Mouse (Mus musculus): Measurements from ENCODE around the gene Il12rb1.
"Not testable (repeated sequence)": the region's sequence is repeated elsewhere in the genome, so short reads cannot be mapped to it uniquely, and the experiment has no call there.

The Il12rb1 gene

GRCm38 (mm10) chr8:70800648-70801047, 7.6 kb upstream of the Il12rb1 start:
- DNase-seq (ENCODE audit: low read depth, low spot score): no peak

- no peak for DNase-seq (ENCODE audit: low read depth, low spot score)
Observed at GRCm38 (mm10) chr8:70801156-70801555, 7.1 kb upstream of the Il12rb1 start.

GRCm38 (mm10) chr8:70801830-70802229, 6.4 kb upstream of the Il12rb1 start:
- DNase-seq (ENCODE audit: low read depth, low spot score): no peak

GRCm38 (mm10) chr8:70802786-70803510, 5.3 kb upstream of the Il12rb1 start:
- DNase-seq (ENCODE audit: low read depth, low spot score): no peak

GRCm38 (mm10) chr8:70803761-70804480, 4.3 kb upstream of the Il12rb1 start:
- no peak for DNase-seq (ENCODE audit: low read depth, low spot score)

- DNase-seq (ENCODE audit: low read depth, low spot score): no peak
Observed at GRCm38 (mm10) chr8:70804481-70805206, 3.6 kb upstream of the Il12rb1 start, which contains the start of gene Mast3. TSS of gene Mast3 (minus strand) at chr8:70805054.

GRCm38 (mm10) chr8:70806541-70806940, 1.7 kb upstream of the Il12rb1 start:
- DNase-seq (ENCODE audit: low read depth, low spot score): no peak

GRCm38 (mm10) chr8:70807304-70807703, 945 bp upstream of the Il12rb1 start:
- no peak for DNase-seq (ENCODE audit: low read depth, low spot score)

- DNase-seq (ENCODE audit: low read depth, low spot score): no peak
Observed at GRCm38 (mm10) chr8:70808955-70809701, 879 bp downstream of the Il12rb1 start.

- DNase-seq (ENCODE audit: low read depth, low spot score): no peak
Observed at GRCm38 (mm10) chr8:70810962-70811680, 2.9 kb downstream of the Il12rb1 start.

- no peak for DNase-seq (ENCODE audit: low read depth, low spot score)
Observed at GRCm38 (mm10) chr8:70812055-70812454, 3.8 kb downstream of the Il12rb1 start.

GRCm38 (mm10) chr8:70812885-70813284, 4.6 kb downstream of the Il12rb1 start:
- DNase-seq (ENCODE audit: low read depth, low spot score): no peak

- no peak for DNase-seq (ENCODE audit: low read depth, low spot score)
Observed at GRCm38 (mm10) chr8:70816679-70817078, 8.4 kb downstream of the Il12rb1 start.

GRCm38 (mm10) chr8:70820101-70820935, 12.1 kb downstream of the Il12rb1 start:
- no peak for DNase-seq (ENCODE audit: low read depth, low spot score)

GRCm38 (mm10) chr8:70821399-70821962, 13.2 kb downstream of the Il12rb1 start:
- no peak for DNase-seq (ENCODE audit: low read depth, low spot score)

GRCm38 (mm10) chr8:70821992-70822391, 13.7 kb downstream of the Il12rb1 start:
- no peak for DNase-seq (ENCODE audit: low read depth, low spot score)

- not testable (repeated sequence) for DNase-seq (ENCODE audit: low read depth, low spot score)
Observed at GRCm38 (mm10) chr8:70822594-70822993, 14.3 kb downstream of the Il12rb1 start.

GRCm38 (mm10) chr8:70823802-70824201, 15.6 kb downstream of the Il12rb1 start:
- DNase-seq (ENCODE audit: low read depth, low spot score): no peak

GRCm38 (mm10) chr8:70825816-70826215, 17.6 kb downstream of the Il12rb1 start:
- DNase-seq (ENCODE audit: low read depth, low spot score): no peak

GRCm38 (mm10) chr8:70827010-70827409, 18.8 kb downstream of the Il12rb1 start:
- DNase-seq (ENCODE audit: low read depth, low spot score): no peak

Measured in telencephalon, adult 2 months (tissue).